Mouse (Mus musculus) cerebellum, postnatal 36 days (tissue): ENCODE measurements at regions not wholly inside any gene's neighbourhood (a gene's known extent, or its start where the extent isn't known, plus 50 kb on each side); places are given as distances from the start of the nearest gene placed in this dataset.
A peak's percentile ranks its signal among the peaks of the same experiment; 100 is the strongest.

Experiments
- DNase-seq, 2 experiments: peaks; one replicate each; pipeline ENCODE4 v3.0.0; 2021 to 2022; ENCODE audit warnings: mixed read lengths in 2 of 2

DNA sequence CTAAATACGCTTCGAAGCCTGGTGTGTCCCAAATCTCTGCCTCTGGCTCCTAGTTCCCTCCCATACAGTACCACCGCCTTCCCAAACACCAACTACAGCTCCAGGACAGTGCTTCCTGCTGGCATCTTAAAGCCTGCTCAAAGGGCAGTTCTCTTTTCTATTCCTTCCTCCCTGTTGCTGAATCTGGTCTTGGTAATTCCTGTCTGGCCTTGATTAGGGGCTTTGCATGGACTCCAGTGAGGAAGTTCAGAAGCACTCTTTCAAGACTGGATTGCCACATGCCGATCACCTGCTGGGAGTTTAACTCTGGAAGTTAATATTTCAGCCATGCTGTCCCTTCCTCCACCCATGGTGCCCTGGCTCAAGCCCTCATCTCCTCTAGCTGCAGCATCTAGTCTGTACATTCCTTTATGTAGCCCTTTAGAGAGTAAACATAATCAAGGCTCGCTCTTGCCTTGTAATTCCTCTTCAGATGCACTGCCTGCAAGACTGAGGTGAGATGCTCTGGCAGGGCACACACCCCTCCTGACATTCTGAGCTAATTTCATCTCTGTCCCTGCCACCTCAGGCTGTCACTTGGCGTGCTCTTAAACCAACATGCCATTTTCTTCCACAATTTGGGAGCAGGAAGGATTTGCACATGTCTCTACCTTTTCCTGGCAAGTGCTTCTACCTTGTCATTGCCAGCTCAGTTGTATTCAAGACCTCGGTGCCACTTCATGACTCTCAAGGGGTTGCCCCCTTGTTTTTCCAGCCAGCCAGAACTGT, 148.8 kb upstream of the Bcl6 start:
- peak in 1 of 2 experiments; percentile 30 for DNase-seq

DNA sequence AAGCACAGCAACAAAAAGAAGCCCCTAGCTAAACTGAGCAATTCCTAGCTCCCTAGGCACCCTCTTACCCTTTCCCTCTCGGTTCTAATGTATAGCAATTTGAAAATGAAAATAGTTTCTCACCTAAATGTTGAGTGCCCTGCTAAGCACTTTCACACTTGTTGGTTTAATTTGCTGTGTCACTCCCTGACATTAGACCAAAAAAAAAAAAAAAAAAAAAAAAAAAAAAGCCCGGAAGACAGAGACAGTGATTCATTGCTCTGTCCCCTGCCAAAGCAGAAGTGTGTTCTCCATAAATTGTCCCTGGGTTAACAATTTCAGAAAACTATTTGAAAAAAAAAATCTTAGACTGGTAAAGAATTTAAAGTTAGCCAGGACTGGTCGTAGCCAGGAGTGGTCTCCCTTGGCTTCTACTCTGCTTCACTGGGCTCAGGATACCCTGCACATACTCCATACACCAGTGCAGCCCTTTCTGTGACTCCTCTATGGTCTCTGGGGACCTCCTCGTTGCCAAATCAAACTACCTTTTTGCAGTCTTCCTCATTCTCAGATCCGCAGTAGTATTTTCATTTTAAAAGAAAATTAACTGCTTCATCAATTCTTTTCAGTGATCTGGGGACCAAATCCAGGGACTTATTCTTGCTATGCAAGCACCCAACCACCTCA, 148.0 kb upstream of the Bcl6 start:
- no peak for DNase-seq

DNA sequence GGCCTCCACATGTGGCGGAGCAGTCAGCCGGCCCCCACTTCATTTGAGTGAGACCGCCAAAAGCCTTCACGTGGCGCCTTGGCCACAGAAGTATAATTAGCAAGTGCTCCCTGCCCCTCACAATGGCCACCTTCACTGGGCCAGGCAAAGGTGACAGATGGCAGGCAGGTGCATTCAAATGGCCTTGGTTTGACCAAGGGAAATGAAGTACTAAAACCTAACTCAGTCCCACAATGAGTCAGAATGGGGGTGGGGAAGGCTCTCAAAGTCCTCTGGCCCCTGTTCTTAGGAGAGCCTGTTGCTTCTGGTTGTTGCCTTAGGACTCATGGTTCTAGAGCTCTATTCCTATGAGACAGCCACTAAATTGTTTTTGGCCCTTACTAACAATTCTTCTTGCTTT, 147.2 kb upstream of the Bcl6 start:
- peak; percentile 66 to 69 for DNase-seq

DNA sequence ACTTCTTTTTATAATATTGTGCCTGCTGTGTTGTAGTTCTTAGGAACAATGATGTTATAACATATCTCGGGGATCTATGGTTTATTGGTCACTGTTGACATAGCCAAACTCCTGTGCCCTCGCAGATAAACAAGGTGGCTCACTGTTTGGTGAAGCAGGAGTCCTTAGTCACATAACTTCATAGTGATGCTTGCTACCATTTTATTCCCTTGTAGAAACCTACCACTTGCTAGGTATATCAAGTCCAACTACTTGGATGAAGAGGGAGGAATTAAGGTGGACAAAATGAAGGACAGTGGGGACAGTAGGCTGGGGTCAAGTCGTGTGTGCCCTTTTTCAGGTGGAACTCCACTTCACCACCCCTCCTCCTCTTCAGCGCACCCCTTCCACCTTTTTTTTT, 146.7 kb upstream of the Bcl6 start:
- DNase-seq: no peak

DNA sequence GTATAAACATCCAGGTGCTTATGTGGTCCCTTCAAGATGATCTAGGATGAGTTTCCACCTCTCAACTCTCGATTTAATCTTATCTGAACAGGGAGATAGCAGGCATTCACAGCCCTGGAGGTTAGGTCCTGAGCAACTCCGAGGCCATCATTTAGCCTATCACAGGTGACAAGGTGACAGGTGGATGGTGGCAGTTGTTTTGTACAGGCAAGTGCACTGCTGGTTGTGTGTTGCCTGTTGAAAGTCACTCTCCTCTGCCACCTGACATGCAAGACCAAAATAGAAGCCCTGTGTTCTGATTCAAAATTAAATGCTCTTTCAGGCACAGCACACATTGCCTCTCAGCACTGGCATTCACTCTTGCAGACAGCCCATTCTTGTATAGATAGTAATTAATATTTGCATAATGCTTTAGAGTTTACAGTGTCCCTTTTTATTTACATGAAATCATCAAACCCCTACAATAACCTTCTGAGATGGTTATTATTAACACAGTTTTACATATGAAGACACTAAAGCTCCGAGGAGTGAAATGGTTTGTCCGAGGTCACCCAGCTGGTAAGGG, 145.9 kb upstream of the Bcl6 start:
- no peak for DNase-seq

DNA sequence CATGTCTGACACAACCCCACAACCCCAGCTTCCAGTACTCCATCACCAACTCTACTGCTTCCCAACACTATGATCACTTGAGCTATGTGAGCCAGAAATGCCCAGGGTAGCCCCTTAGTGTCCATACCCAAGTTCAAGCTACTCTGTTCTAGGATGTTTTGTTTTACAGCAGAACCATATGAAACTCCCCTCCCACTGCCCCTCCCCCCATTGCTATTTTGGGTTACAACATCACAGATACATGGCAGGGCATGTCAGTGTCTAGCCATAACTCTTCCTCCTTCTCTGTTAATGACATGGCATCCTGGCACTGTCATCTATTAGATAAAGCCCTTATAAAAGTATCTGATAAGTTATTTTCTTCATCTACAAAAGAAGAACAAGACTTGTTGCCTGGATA, 142.0 kb upstream of the Bcl6 start:
- no peak for DNase-seq

DNA sequence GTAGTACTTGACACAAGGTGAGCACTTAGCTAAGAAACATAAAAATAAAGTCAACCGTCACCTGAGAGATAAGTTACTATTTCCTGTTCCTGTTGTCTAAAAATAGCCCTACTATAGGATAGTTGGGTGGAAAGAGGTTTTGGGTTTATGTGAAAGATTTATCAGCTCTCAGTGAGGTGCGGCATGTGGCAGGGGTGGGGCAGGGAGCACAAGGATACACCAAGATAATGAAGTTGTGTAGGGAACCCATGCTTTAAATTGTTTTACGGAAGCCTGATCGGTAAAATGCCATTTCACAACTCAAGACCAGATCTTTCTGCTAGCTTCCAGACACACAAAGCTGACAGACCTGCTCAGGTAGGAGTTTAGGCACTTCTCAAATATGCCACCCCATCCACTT, 141.0 kb upstream of the Bcl6 start:
- no peak for DNase-seq

DNA sequence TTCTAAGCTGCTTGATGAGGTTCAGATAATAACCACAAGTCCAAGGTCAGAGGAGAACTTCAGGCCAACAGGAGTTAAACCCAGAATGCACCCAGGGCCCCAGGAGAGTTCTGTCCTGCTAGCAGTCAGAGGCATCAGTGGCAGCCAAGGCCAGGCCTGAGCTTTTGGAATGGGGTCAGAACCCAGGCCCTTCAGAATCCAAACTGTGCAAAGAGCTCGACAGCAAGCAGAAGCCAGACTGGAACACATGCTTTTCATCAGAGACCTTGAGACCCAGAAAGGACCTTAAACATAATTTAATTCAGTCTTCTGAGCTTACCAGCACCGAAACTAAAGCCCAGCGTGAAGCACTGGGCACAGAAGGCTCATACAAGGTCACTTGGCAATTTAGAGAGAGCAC, 139.9 kb upstream of the Bcl6 start:
- no peak for DNase-seq

DNA sequence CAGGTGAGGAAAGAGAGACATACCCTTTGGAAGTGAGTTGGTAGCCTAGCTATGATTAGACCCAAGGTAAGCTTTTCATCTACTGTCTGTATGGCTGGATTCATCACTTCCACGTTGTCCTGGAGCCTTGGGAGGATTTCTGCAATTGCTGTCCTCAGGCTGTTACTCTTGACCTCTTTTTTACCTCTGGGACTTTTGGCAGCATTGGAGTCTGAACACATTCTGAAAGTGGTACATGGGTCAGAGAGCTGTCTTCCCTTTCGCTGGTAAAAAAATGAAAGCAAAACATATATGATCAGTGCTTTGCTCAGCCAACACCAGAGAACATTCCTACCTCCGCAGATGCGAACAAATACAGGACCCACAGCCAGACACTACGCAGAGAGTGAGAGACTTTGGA, 136.1 kb upstream of the Bcl6 start:
- DNase-seq: no peak

DNA sequence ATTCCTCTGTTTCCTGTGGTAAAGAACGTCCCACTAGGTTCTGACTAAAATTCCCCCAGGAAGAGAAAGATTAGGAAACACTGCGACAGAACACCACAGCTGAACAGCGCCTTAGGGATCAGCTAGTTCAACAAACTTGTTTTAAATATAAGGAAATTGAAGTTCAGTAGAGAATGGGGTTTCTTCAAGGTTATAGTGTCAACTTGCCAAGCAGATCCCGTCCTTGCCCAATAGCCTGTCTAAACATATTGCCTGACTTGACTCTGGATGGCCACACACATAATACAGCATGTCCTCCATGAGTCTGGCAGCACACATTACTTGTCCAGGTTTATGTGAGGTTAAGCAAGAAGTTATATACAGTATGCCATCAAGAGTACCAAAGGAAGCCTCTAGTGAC, 135.4 kb upstream of the Bcl6 start:
- DNase-seq: no peak

DNA sequence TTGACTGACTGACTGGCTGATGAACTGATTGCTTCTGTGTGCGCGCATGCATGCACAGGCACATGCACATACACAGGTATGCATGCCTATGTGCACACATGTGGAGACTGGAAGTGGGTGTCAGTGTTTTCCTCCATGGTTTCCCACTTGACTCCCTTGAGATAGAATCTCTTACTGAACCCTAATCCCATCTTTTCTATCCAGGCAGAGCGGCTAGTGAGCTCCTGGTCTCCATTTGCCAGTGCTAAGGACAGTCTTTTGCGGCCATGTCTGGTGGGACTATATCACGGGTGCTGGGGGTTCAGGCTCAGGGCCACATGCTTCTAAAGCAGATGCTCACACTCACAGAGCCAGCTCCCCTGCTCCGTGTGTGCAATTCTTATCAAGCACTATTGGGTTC, 133.0 kb upstream of the Bcl6 start:
- no peak for DNase-seq

DNA sequence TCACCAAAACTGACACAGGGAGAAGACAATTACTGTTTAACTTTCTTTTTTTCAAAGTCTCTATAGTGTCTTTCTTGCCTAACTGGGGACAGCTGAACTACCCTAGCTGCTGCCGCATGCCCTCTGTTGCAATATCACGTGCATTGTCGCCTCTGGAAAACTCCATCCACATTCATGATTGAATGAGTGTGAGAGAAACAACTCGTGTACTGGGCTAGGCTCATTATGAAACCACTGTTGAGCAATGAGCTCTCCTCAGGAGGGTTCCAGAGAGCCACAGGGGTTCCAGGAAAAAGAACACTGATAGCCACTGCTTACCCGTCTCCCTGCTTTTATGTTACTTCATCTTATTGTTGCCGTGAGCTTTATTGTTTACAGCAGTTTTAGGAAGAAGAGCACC, 132.2 kb upstream of the Bcl6 start:
- no peak for DNase-seq

DNA sequence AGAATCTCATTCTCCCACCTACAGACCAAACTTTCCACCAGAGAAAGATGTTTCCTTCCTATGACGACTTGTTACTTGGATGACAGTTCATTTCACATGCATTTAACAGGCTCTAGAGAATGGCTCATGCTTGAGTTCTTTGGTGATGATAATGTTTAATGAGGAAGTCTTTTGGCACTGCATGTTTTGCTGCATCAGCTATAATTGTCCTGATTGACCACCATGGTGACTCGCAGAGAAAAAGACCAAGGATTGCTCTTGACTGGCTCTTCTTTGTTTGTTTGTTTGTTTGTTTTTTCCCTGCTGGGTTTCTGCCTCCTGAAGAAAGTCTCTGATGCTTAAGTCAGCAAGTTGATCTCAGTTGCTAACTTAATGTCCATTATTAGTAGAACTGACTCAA, 129.8 kb upstream of the Bcl6 start:
- DNase-seq: no peak

DNA sequence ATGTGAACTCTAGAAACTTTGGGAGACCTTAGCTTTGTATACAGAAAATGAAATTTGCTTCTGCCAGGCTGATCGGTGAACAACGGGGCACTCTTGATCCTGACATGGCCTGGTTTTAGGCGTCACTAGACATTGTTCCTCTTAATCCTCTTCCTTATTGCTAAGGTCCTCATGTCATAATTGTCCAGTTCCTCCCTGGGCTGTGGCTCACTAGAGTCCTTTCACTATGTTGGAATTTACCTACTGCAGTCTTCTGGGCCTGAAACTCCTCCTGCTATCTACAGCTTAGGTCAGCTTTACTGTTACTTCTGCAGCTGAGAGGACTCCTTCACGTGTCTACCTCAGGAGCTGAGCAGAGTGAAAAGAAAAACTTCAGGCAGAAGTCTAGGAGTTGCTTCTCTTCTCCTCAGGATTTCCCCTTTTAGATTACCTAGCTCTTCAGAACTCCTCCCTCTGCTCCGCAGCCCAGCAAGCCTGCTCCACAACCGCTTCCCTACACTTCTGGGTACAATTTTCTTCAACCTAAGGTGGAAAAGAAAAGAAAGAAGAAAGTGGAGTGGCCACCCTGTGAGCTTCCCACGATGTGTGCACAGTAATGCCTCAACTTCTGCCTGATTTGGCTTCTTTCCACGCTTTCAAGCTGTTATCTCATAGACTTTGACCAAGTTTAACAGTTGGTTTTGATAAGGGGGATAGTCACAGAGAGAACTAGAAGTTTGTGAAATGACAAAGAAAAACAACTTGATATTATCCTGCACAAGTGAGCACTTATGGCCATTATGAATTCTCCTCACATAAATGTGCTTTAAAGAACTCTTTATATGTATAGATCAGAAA, 114.4 kb upstream of the Bcl6 start:
- no peak for DNase-seq

DNA sequence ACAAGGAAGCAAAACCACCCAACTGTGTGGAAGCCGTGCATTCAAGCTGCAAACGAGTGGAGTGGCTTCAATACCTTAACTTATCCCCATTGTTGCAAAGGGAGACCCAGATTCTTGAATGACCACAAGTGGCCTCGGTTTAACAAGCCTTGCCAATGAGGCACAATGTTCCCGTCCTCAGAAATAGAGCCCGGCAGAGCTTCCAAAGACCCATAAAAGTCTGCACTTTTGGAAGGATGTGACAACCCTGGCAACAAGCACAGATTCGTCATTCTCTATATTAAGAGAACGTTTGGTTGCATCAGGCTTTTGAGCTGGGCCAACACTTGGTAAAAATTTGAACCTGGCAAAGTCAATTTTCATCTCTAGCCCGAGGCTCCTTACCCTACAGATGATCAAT, 108.9 kb upstream of the Bcl6 start:
- DNase-seq: no peak

DNA sequence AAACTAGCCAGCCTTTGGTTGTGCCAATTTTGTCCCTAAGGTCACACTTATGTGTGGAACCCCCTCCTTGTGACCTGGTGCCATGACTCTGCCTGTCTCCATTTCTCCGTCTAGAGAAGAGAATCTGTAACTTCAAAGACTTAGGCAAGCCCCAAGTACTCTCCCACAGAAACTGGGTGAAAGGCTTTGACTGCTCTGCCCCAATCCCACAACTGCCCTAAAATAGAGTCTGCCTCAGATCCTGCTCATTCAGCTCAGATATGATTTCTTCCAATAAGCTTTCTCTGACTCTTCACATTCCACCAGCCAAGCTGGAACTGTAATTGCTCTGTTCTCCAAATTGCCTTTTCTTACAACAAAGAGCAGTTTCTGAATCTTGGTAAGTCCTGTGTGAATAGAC, 107.4 kb upstream of the Bcl6 start:
- DNase-seq: no peak

DNA sequence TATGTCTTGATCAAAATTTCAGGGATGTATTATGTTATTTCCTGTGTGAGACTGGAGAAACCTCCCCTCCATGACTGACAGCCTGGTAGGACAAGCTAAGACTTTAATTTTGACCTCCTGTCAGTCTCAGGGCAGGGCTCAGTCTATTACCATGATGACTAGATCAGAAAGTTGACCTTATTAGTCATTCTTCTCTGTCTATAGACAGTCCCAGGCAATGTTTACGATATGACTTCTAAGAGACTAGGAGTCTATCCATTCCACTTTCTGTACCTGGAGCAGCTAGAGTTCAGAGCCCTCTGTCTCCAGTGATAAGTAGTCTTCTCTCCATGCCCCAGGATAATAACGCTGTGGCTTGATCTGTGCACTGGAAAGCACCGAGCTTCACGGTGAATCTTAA, 107.0 kb upstream of the Bcl6 start:
- no peak for DNase-seq

DNA sequence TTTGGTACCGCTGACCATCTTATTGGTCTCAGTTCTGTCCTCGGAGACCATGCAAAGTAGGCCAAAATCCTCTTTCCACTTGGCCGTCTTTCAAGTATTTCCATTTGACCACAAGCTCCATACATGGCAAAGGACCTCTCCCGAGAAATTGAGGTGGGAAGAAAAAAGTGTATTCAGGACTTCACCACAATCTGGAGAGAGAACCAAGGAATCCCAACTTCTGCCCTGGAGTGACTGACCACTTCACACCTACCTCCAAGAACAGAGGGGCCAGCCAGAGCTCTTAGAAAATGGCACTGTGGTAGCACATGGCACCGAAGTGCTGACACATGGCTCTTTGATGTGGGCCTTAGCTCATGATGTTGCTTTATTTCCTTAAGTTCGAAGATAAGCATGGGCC, 105.9 kb upstream of the Bcl6 start:
- DNase-seq: no peak

DNA sequence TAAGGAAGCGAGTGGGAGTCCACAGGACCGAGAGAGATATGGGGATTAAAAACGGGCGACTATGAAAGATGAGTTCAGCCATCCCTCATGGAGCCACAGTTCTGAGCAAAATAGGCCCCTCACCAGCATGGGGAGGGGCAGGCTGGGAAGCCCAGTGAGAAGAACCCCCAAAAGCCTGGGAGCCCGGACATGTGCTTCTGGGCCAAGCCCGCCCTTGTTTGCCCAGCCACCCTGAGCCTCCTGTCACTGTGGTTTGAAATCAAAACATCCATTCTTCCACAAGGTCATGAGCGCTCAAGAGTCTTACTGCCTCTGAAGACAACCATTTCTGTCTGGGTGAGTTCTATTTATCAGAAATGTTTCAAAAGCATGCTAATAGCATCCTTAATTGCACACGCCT, 105.0 kb upstream of the Bcl6 start:
- DNase-seq: no peak

DNA sequence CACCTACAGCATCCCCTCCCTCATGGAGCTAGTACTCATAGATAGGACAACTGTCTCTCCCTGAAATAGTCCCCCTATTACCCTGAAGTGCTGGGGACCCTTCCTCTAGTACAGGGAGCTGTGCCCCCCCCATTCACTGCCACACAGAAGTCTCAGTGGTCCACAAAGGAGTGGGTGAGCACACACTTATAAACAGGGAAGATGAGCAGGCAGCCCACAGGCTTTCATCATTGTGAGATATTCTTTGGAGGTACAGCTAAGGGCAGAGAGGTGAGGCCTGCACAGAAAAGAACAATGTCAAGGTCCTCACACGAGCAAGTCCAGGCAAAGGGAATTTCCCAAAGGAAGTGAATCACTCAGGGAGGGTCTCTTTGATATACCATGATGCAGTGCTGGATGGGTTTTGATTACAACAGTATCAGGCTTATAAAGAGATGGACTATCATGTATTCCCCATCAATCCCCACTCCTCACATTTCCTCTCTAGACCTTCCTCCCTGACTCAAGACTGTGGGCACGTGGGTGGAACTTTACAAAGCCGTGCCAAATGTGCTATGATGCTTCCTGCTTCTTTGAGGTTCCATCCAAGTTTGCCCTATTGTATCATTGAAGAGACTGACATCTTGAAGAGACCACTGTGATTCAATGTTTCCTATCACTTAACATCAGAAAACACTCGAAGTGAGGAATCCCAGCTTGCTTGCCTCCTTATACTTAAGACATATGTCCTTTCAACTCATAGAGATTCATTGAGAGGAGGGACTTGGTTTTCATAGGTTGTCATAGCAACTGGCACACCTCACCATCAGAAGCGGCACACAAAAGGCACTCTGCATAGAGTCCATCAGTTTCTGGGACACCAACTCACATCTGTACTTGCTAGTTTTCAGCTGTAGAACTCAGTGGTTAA, 104.2 kb upstream of the Bcl6 start:
- no peak for DNase-seq

DNA sequence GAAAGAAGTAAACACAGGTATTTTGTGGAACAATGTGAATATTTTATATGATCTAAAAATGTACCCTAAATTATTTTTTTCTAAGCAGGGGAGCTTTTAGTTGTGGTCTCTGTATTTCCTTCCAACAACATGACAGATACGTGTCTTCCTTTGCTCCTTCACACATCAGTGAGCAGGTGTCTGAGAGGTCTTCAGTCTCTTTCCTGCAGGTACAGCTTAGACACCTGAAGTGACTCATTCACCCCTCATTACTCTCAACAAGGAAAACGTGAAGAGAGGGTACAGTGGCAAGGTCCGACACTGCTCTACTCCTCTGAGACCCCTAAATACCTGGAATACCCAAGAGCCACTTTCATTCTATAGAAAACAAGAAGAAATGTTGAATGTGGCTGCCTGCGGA, 103.5 kb upstream of the Bcl6 start:
- no peak for DNase-seq

DNA sequence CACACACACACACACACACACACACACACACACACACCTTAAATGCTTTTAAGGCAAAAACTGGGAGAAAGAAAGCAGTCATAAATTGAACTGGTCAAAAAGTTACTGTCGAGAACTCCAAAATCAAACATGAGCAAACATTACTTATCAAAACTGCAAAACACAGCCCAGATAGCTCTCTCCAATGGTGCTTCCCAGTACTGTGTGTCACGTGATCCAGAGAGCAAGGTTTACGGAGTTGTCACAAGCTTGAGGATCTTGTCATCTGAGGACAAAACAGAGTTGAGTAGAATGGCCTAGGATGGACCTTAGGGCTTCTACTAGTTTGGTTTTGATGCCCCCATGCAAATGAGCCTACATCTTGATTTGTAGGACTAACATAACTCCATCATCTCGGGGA, 102.3 kb upstream of the Bcl6 start:
- no peak for DNase-seq
